Mouse (Mus musculus) brown adipose tissue, adult 24 weeks (tissue): ENCODE data around the gene Col26a1. TPM values are rescaled to one million over a fixed set of nuclear protein-coding genes. Genes with fewer than 3 reads are reported as not detected.

Experiments used
- H3K27ac ChIP-seq: fragments of 200-500 bp; replicated peaks from 2 replicates; pipeline ENCODE4 v1.5.1; 2012; ENCODE audit warnings: low read depth, mild to moderate bottlenecking, low read length
- H3K4me1 ChIP-seq: fragments of 200-500 bp; 2 replicates; pipeline ENCODE4 v1.6.1; 2012; ENCODE audit warnings: low read length, mixed read lengths; ENCODE audit not compliant: control insufficient read depth, insufficient read depth, insufficient read length
- H3K4me3 ChIP-seq: fragments of 200-500 bp; 2 replicates; pipeline ENCODE4 v1.5.1; 2012; ENCODE audit warnings: low read depth, mild to moderate bottlenecking, low read length, moderate library complexity; ENCODE audit not compliant: insufficient read depth
- polyA plus RNA-seq: library from polyadenylated mRNA; stranded (reverse); fragments of >200 nt; gene quantifications from 2 replicates; pipeline ENCODE4 v1.2.4, GENCODE M21; 2012; ENCODE audit not compliant: missing spikeins, insufficient read depth, insufficient read length

The Col26a1 gene
- polyA plus RNA-seq = not detected in 2 replicates

GRCm38 (mm10) chr5:136882788-136883439 is at the start of gene Col26a1:
Gene Col26a1, minus strand, starts transcription at chr5:136883209.
- no peak within 1 kb of the TSS for H3K4me3 ChIP-seq
- no peak within 1 kb of the TSS for H3K27ac ChIP-seq
- H3K4me1 ChIP-seq = no peaks in the 10 kb centered on the region

GRCm38 (mm10) chr5:136931896-136932295 is 48.9 kb upstream of the Col26a1 start:
- Histone ChIP-seq H3K4me3 (no peak overlapping the region), H3K4me1 (no peaks in the 10 kb centered on the region), H3K27ac (no peak overlapping the region)

GRCm38 (mm10) chr5:136929073-136929472 is 46.1 kb upstream of the Col26a1 start:
- no peak overlapping the region for H3K27ac ChIP-seq
- H3K4me1 ChIP-seq = no peaks in the 10 kb centered on the region
- no peak overlapping the region for H3K4me3 ChIP-seq

GRCm38 (mm10) chr5:136923751-136924478 is 40.9 kb upstream of the Col26a1 start:
- Histone ChIP-seq H3K4me3 (no peak overlapping the region), H3K4me1 (no peaks in the 10 kb centered on the region), H3K27ac (no peak overlapping the region)

- Histone ChIP-seq H3K4me1 (no peaks in the 10 kb centered on the region), H3K4me3 (no peak overlapping the region), H3K27ac (no peak overlapping the region)
These were observed 39.8 kb upstream of the Col26a1 start for GRCm38 (mm10) chr5:136922830-136923229.

GRCm38 (mm10) chr5:136919546-136920301 is 36.7 kb upstream of the Col26a1 start:
- Histone ChIP-seq H3K27ac (no peak overlapping the region), H3K4me3 (peak overlapping the region; percentile 28), H3K4me1 (no peaks in the 10 kb centered on the region)

- no peak overlapping the region for H3K27ac ChIP-seq
These were observed 35.9 kb upstream of the Col26a1 start for GRCm38 (mm10) chr5:136918655-136919472.

GRCm38 (mm10) chr5:136917613-136918242 is 34.7 kb upstream of the Col26a1 start:
- Histone ChIP-seq H3K27ac (no peak overlapping the region), H3K4me3 (no peak overlapping the region), H3K4me1 (no peaks in the 10 kb centered on the region)

More at GRCm38 (mm10) chr5:136918655-136919472, 35.9 kb upstream of the Col26a1 start:
- Histone ChIP-seq H3K4me1 (no peaks in the 10 kb centered on the region), H3K4me3 (peak overlapping the region; percentile 87)

- H3K4me3 ChIP-seq = no peak overlapping the region
- H3K27ac ChIP-seq = no peak overlapping the region
- no peaks in the 10 kb centered on the region for H3K4me1 ChIP-seq
These were observed 31.2 kb upstream of the Col26a1 start for GRCm38 (mm10) chr5:136914183-136914582.

- Histone ChIP-seq H3K27ac (no peak within 1 kb of the TSS), H3K4me3 (peak within 1 kb of the TSS; percentile 67), H3K4me1 (no peaks in the 10 kb centered on the region)
These were observed 25.2 kb upstream of the Col26a1 start, which contains the start of gene Ift22 for GRCm38 (mm10) chr5:136907991-136908857. Gene Ift22, plus strand, starts transcription at chr5:136908150.

GRCm38 (mm10) chr5:136907587-136907986 is 24.6 kb upstream of the Col26a1 start:
- Histone ChIP-seq H3K27ac (no peak overlapping the region), H3K4me1 (no peaks in the 10 kb centered on the region), H3K4me3 (peak overlapping the region; percentile 44)

GRCm38 (mm10) chr5:136905630-136906029 is 22.6 kb upstream of the Col26a1 start:
- no peak overlapping the region for H3K4me3 ChIP-seq
- H3K4me1 ChIP-seq = no peaks in the 10 kb centered on the region
- no peak overlapping the region for H3K27ac ChIP-seq

- Histone ChIP-seq H3K4me3 (no peak overlapping the region), H3K27ac (no peak overlapping the region), H3K4me1 (no peaks in the 10 kb centered on the region)
These were observed 21.6 kb upstream of the Col26a1 start for GRCm38 (mm10) chr5:136904621-136905020.
